Mouse (Mus musculus): ENCODE results near the gene Slc30a1. TPM values are rescaled to one million over a fixed set of nuclear protein-coding genes. Genes with fewer than 3 reads are reported as not detected.

Slc30a1 gene
- polyA plus RNA-seq, 1 experiment from 2014 or later = 1.1 TPM

DNA sequence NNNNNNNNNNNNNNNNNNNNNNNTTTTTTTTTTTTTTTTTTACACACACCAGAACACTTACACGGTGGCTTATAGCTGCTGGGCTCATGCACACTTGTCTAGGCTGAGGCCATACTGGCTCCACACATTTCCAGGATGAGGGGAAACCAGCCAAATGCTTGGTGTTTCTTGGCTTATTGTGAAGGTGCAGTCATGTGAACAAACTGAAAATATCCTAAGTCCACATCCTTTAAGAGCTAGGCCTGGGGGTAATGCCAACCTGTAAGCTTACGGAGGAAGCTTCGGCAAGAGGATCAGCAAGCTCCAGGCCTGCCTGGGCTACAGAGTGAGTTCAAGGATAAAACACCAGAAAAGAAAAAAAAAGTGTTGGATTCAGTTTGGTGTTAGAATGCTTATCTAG, 50.8 kb downstream of the Slc30a1 start:
- 79% methylated on average over 3 of the region's 3 CpGs for WGBS (ENCODE audit: insufficient replicate concordance)
- no peak overlapping the region for H3K27ac ChIP-seq (ENCODE audit: low read length)
- H3K9me3 ChIP-seq (replicated peaks; ENCODE audit: control insufficient read depth, low read length) = no peaks in the 10 kb centered on the region
- no peak for ATAC-seq (ENCODE audit: low read depth)
- no peaks in the 10 kb centered on the region for H3K27me3 ChIP-seq (ENCODE audit: control insufficient read depth, insufficient read depth, low read depth, low read length)
- H3K9ac ChIP-seq (ENCODE audit: low read depth, low read length) = no peak overlapping the region
- peaks cover 12% of the 10 kb centered on the region for H3K4me1 ChIP-seq (ENCODE audit: control insufficient read depth, low read depth, low read length)
- H3K4me2 ChIP-seq (ENCODE audit: low read depth, low read length) = no peak overlapping the region
- H3K4me3 ChIP-seq (ENCODE audit: low read depth, low read length) = no peak overlapping the region
- no peaks in the 10 kb centered on the region for H3K36me3 ChIP-seq (ENCODE audit: control insufficient read depth, insufficient read depth)

DNA sequence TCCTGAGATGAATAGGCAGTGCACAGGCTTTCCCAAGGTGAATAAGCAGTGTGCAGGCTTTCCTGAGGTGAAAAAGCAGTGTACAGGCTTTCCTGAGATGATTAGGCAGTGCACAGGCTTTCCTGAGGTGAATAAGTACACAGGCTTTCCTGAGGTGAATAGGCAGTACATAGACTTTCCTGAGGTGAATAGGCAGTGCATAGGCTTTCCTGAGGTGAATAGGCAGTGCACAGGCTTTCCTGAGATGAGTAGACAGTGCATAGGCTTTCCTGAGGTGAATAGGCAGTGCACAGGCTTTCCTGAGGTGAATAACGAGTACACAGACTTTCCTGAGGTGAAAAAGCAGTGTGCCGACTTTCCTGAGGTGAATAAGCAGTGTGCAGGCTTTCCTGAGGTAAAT, 54.4 kb downstream of the Slc30a1 start:
- H3K27me3 ChIP-seq (ENCODE audit: control insufficient read depth, insufficient read depth, low read depth, low read length) = no peaks in the 10 kb centered on the region
- no peak for ATAC-seq (ENCODE audit: low read depth)
- WGBS (ENCODE audit: insufficient replicate concordance) = 36% methylated on average over 2 of the region's 2 CpGs

More for the DNA sequence above, 54.4 kb downstream of the Slc30a1 start:
- H3K36me3 ChIP-seq (ENCODE audit: control insufficient read depth, insufficient read depth) = no peaks in the 10 kb centered on the region
- H3K9me3 ChIP-seq (replicated peaks; ENCODE audit: control insufficient read depth, low read length) = no peaks in the 10 kb centered on the region
- H3K27ac ChIP-seq (ENCODE audit: low read length) = no peak overlapping the region
- H3K4me3 ChIP-seq (ENCODE audit: low read depth, low read length) = no peak overlapping the region
- no peak overlapping the region for H3K4me2 ChIP-seq (ENCODE audit: low read depth, low read length)
- no peak overlapping the region for H3K9ac ChIP-seq (ENCODE audit: low read depth, low read length)
- H3K4me1 ChIP-seq (ENCODE audit: control insufficient read depth, low read depth, low read length) = peaks cover 10% of the 10 kb centered on the region

Other genes starting within 250 kb of the Slc30a1 start
- 4.5 and 5.3 TPM in 2 replicates for gene Lpgat1, start 188.9 kb upstream of the Slc30a1 start, polyA plus RNA-seq (2015; fragmentation: Nextera tagmentation; extraction: Ambion mirVana)
- gene Nek2, start 85.3 kb upstream of the Slc30a1 start, polyA plus RNA-seq (2015; fragmentation: Nextera tagmentation; extraction: Ambion mirVana) = 27.2 and 29.4 TPM in 2 replicates
- gene Rd3, start 70.6 kb downstream of the Slc30a1 start, polyA plus RNA-seq (2015; fragmentation: Nextera tagmentation; extraction: Ambion mirVana) = 0.04 and 0.18 TPM in 2 replicates
- gene Traf5, start 185.8 kb downstream of the Slc30a1 start, polyA plus RNA-seq (2015; fragmentation: Nextera tagmentation; extraction: Ambion mirVana) = 4.9 and 5.3 TPM in 2 replicates
- gene Rcor3, start 231.3 kb downstream of the Slc30a1 start, polyA plus RNA-seq (2015; fragmentation: Nextera tagmentation; extraction: Ambion mirVana) = 7.0 and 8.6 TPM in 2 replicates